Mouse (Mus musculus) neural tube, embryonic 12.5 days (tissue): Measurements from ENCODE around the gene Stxbp6. TPM values are rescaled to one million over a fixed set of nuclear protein-coding genes. Genes with fewer than 3 reads are reported as not detected.

ENCODE experiments used
- ATAC-seq: fragments of 200-750 bp; cut with Nextera tagmentation; 2 replicates; pipeline ENCODE4 v1.8.0; 2017; ENCODE audit warnings: low read depth, mild to moderate bottlenecking, moderate TSS enrichment, moderate library complexity; ENCODE audit not compliant: low FRiP score
- H3K27ac ChIP-seq: fragments of 300-500 bp; sonication (generic); 2 replicates; pipeline ENCODE4 v1.5.1; 2016
- H3K27me3 ChIP-seq: fragments of 300-500 bp; sonication (generic); replicated peaks from 2 replicates; pipeline ENCODE4 v1.6.1; 2016; ENCODE audit warnings: mild to moderate bottlenecking
- H3K36me3 ChIP-seq: fragments of 300-500 bp; sonication (generic); 2 replicates; pipeline ENCODE4 v1.6.1; 2016; ENCODE audit warnings: mild to moderate bottlenecking
- H3K4me1 ChIP-seq: fragments of 300-500 bp; sonication (generic); 2 replicates; pipeline ENCODE4 v1.6.1; 2016
- H3K4me2 ChIP-seq: fragments of 300-500 bp; sonication (generic); replicated peaks from 2 replicates; pipeline ENCODE4 v1.6.1; 2016; ENCODE audit warnings: mild to moderate bottlenecking
- H3K4me3 ChIP-seq: fragments of 300-500 bp; sonication (generic); 2 replicates; pipeline ENCODE4 v1.5.1; 2016
- H3K9ac ChIP-seq: fragments of 300-500 bp; sonication (generic); 2 replicates; pipeline ENCODE4 v1.6.1; 2016; ENCODE audit warnings: mild to moderate bottlenecking
- H3K9me3 ChIP-seq: fragments of 300-500 bp; sonication (generic); 2 replicates; pipeline ENCODE4 v1.6.1; 2016; ENCODE audit warnings: mild to moderate bottlenecking
- WGBS: fragments of 180-500 bp; shearing (Covaris S2); methylation state at CpG from one replicate; pipeline ENCODE4 v1.1.7; 2016; 5-methylcytosine and 5-hydroxymethylcytosine counted together
- polyA plus RNA-seq: library from polyadenylated mRNA; unstranded; fragments of >200 nt; fragmentation: Nextera tagmentation; extraction: Ambion mirVana; gene quantifications from 2 replicates; pipeline ENCODE4 v1.2.1, GENCODE M21; 2016

Gene Stxbp6
- polyA plus RNA-seq, 1 experiment from 2014 or later: 10.9 TPM

DNA sequence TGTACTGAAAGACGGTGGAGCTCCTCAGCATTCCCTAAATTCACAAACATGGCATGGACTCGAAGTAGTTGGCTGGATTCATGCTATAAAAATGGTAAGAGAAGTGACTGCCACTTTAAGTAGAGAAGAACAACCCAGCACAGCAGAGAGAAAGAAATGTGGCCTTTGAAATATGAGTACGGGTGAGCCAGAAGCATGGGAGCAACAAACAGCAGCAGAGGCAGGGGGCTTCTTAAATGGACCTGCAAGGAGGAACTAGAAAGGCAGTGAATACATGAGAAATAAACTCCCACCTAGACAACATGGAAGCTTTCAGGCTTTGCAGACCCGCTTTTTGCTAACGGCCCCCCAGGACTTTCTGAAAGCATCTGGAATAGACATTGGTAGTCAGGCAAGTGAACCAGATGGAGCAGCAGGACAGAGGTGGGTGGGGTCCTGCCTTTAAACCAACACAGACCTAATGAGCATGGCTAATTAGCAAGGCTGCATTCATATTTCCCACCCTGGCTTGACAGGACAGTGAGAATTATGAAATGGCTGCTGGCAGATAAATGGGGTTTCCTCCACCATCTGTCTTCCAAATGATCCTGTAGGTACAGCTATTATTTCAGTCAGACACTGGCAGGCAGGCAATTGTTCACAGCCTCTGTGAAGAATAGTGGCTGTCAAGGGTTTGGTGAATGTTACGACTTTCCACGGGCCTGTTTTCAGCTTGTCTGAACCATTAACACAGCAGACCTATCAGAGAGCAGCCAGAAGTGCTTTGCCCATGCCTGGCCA, 234.7 kb downstream of the Stxbp6 start:
- Histone ChIP-seq H3K9me3 (no peaks in the 10 kb centered on the region), H3K4me3 (no peak overlapping the region), H3K27me3 (no peaks in the 10 kb centered on the region), H3K4me1 (peaks cover 10% of the 10 kb centered on the region; the same call in 1 of the 2 replicates), H3K27ac (no peak overlapping the region), H3K9ac (no peak overlapping the region), H3K4me2 (peak overlapping the region; percentile 33), H3K36me3 (no peaks in the 10 kb centered on the region)
- peak; percentile 94 for ATAC-seq
- WGBS: 12% methylated on average over 7 of the region's 7 CpGs

GRCm38 (mm10) chr12:44835879-44836467, 238.5 kb downstream of the Stxbp6 start:
- Histone ChIP-seq H3K9me3 (0 out of 2 replicates have a peak, but pooled peaks cover 5% of the 10 kb centered on the region), H3K4me1 (peaks cover 10% of the 10 kb centered on the region; the same call in 1 of the 2 replicates), H3K4me2 (no peak overlapping the region), H3K27ac (no peak overlapping the region), H3K9ac (no peak overlapping the region), H3K27me3 (no peaks in the 10 kb centered on the region), H3K4me3 (no peak overlapping the region), H3K36me3 (no peaks in the 10 kb centered on the region)
- 70% methylated on average over 1 of the region's 1 CpGs for WGBS
- no peak for ATAC-seq

DNA sequence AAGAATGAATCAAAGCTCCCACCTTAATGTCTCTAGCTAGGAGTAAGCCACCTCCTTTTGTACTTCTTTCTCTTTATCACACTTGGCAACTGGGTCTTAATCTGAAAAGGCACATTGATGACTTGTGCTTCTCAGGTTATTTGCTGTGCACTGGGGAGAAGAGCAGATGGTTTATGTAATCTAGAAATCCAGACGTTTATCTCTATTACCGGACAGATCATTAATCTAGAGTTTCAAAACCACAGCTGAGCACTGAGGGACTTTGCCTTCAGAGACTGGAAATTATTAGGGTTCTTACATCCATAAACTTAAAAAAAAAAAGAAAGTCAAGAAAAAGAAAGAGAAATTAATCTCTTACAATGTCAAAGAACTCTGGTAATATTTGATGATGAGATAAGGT, 262.6 kb downstream of the Stxbp6 start:
- Histone ChIP-seq H3K9me3 (no peaks in the 10 kb centered on the region), H3K27me3 (no peaks in the 10 kb centered on the region), H3K9ac (no peak overlapping the region), H3K4me2 (no peak overlapping the region), H3K36me3 (no peaks in the 10 kb centered on the region), H3K4me3 (no peak overlapping the region), H3K27ac (no peak overlapping the region), H3K4me1 (no peaks in the 10 kb centered on the region)
- 71% methylated on average over 2 of the region's 2 CpGs for WGBS
- no peak for ATAC-seq

DNA sequence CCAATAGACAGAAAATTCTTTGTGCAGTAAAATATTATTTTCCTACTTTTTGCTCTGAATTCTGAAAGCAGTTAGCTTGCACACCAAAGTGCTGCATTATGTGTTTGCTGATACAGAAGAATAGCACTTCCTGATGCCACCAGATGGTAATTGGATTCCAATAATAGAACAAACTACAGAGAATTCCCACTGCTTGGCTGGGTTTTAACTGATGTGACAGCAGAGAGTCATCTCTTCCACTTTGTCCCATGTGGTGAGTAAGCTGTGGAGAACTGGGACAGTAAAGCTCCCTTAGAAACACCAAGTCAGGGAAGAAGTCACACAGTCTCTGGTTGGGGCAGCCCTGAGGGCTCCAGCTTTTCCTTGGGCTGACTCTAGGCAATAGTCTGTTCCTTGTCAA, 270.3 kb downstream of the Stxbp6 start:
- no peak for ATAC-seq
- Histone ChIP-seq H3K9ac (no peak overlapping the region), H3K27me3 (no peaks in the 10 kb centered on the region), H3K9me3 (no peaks in the 10 kb centered on the region), H3K4me2 (no peak overlapping the region), H3K4me1 (no peaks in the 10 kb centered on the region), H3K27ac (no peak overlapping the region), H3K4me3 (no peak overlapping the region), H3K36me3 (no peaks in the 10 kb centered on the region)
